1 mouse cellular context compared by ENCODE assay signal in the genomic region with DNA sequence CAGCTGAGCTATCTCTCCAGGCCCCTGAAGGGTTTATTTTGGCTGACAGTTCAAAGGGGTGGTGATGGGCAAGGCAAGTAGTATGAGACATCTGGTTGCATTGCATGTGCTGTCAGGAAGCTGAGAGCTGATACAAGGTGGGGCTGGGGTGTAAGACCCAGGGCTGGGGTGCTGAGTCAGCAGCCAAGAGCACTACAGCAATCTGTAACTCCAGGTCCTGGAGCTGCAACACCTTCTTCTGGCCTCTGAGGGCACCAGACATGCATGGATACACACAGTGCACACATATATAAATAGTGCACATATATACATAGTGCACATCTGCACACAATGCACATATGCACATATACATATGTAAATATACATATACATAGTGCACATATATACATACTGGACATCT.
TF ChIP-seq lines count a peak whose summit lies in the region.

No protein-coding gene starts in this region.

TF ChIP-seq in CH12.LX, 34 proteins besides CTCF, POLR2A, EP300 and RAD21:
- TF ChIP-seq MAFK (IDR thresholded peaks at IDR 0.05; ENCODE audit: insufficient replicate concordance, low read length) (0 out of 2 replicates have a peak, but pooled peaks have one; percentile 37), KAT2A (IDR thresholded peaks at IDR 0.05; ENCODE audit: insufficient replicate concordance, low read length) (no peak)
